Mouse (Mus musculus) adrenal gland, postnatal 14 days (tissue): ENCODE results near the gene Psmb5. TPM values are rescaled to one million over a fixed set of nuclear protein-coding genes. Genes with fewer than 3 reads are reported as not detected.

Experiments
- DNase-seq: peaks from one replicate; pipeline ENCODE4 v3.0.0; 2021; ENCODE audit warnings: mixed read lengths
- long read RNA-seq, 2 experiments: library from polyadenylated mRNA; stranded (forward); transcript quantifications; one replicate each; pipeline ENCODE4 v2.0.0; 2021
- total RNA-seq: library from RNA; stranded (reverse); gene quantifications from 2 replicates; pipeline ENCODE4 v1.2.3, GENCODE M21; 2021

The Psmb5 gene
- 248 and 259 TPM in 2 replicates for total RNA-seq
- long read RNA-seq, experiment 1, transcript Psmb5-201 (3 exons, 899 nt), result major isoform, 434 of 446 reads
- long read RNA-seq, experiment 1, partial matches to known transcripts, result 11 of 446 reads
- long read RNA-seq, experiment 1, other reads (novel, unspliced or antisense), result 1 of 446 reads
- long read RNA-seq, experiment 2, transcript Psmb5-201 (3 exons, 899 nt), result major isoform, 288 of 305 reads
- long read RNA-seq, experiment 2, partial matches to known transcripts, result 15 of 305 reads
- long read RNA-seq, experiment 2, other reads (novel, unspliced or antisense), result 2 of 305 reads

GRCm38 (mm10) chr14:54617897-54618365 lies at the start of gene Psmb5:
Psmb5 (minus strand) TSS chr14:54618022.
- DNase-seq, result peak; percentile 91

GRCm38 (mm10) chr14:54664477-54665222 lies 46.8 kb upstream of the Psmb5 start:
- DNase-seq, result no peak

- DNase-seq, result no peak
Observed at GRCm38 (mm10) chr14:54660009-54660408, 42.2 kb upstream of the Psmb5 start.

GRCm38 (mm10) chr14:54653496-54653895 lies 35.7 kb upstream of the Psmb5 start:
- DNase-seq, result peak; percentile 94

GRCm38 (mm10) chr14:54652787-54653186 lies 35.0 kb upstream of the Psmb5 start:
- DNase-seq, result no peak

GRCm38 (mm10) chr14:54651556-54651955 lies 33.7 kb upstream of the Psmb5 start:
- DNase-seq, result no peak

GRCm38 (mm10) chr14:54650621-54651454 lies 33.0 kb upstream of the Psmb5 start:
- DNase-seq, result peak; percentile 90

GRCm38 (mm10) chr14:54647900-54648299 lies 30.1 kb upstream of the Psmb5 start:
- DNase-seq, result no peak

GRCm38 (mm10) chr14:54646898-54647636 lies 29.2 kb upstream of the Psmb5 start:
- no peak for DNase-seq

- no peak for DNase-seq
Observed at GRCm38 (mm10) chr14:54646455-54646854, 28.6 kb upstream of the Psmb5 start.

GRCm38 (mm10) chr14:54644294-54644693 lies 26.5 kb upstream of the Psmb5 start:
- DNase-seq, result peak; percentile 35

- DNase-seq, result no peak
Observed at GRCm38 (mm10) chr14:54643011-54643410, 25.2 kb upstream of the Psmb5 start.

- DNase-seq, result no peak
Observed at GRCm38 (mm10) chr14:54642224-54642944, 24.6 kb upstream of the Psmb5 start.

- peak; percentile 94 for DNase-seq
Observed at GRCm38 (mm10) chr14:54641305-54641969, 23.6 kb upstream of the Psmb5 start, which contains the start of gene Cdh24. Cdh24 (minus strand) TSS chr14:54641364.

- no peak for DNase-seq
Observed at GRCm38 (mm10) chr14:54640946-54641304, 23.1 kb upstream of the Psmb5 start, which contains the start of gene Gm17606. Gm17606 (plus strand) TSS chr14:54640952.

GRCm38 (mm10) chr14:54640121-54640520 lies 22.3 kb upstream of the Psmb5 start:
- DNase-seq, result no peak

- DNase-seq, result no peak
Observed at GRCm38 (mm10) chr14:54638210-54638609, 20.4 kb upstream of the Psmb5 start.

GRCm38 (mm10) chr14:54636954-54637353 lies 19.1 kb upstream of the Psmb5 start:
- peak; percentile 74 for DNase-seq

- DNase-seq, result peak; percentile 56
Observed at GRCm38 (mm10) chr14:54634182-54634581, 16.4 kb upstream of the Psmb5 start.

- DNase-seq, result no peak
Observed at GRCm38 (mm10) chr14:54632252-54632651, 14.4 kb upstream of the Psmb5 start.

- DNase-seq, result no peak
Observed at GRCm38 (mm10) chr14:54631240-54631599, 13.4 kb upstream of the Psmb5 start.
